Mouse (Mus musculus) midbrain, postnatal 0 days (tissue): ENCODE data around the gene Mtm1. TPM values are rescaled to one million over a fixed set of nuclear protein-coding genes. Genes with fewer than 3 reads are reported as not detected.

Source experiments
- ATAC-seq: fragments of 200-750 bp; cut with Nextera tagmentation; 2 replicates; pipeline ENCODE4 v1.8.0; 2017; ENCODE audit warnings: moderate number of reproducible peaks, mild to moderate bottlenecking, moderate TSS enrichment, moderate library complexity; ENCODE audit not compliant: low FRiP score
- DNase-seq: peaks from one replicate; pipeline ENCODE4 v3.0.0-alpha.2; 2015; ENCODE audit warnings: low spot score
- H3K27ac ChIP-seq: fragments of 300-500 bp; sonication (generic); 2 replicates; pipeline ENCODE4 v1.5.1; 2014; ENCODE audit warnings: low read depth, mild to moderate bottlenecking, low read length, mixed read lengths
- H3K27me3 ChIP-seq: fragments of 300-500 bp; sonication (generic); 2 replicates; pipeline ENCODE4 v1.6.1; 2014; ENCODE audit warnings: low read length, control low read depth, mixed read lengths; ENCODE audit not compliant: insufficient read depth
- H3K36me3 ChIP-seq: fragments of 300-500 bp; sonication (generic); 2 replicates; pipeline ENCODE4 v1.6.1; 2014; ENCODE audit warnings: low read length, control low read depth, mixed read lengths; ENCODE audit not compliant: insufficient read depth
- H3K4me1 ChIP-seq: fragments of 300-500 bp; sonication (generic); 2 replicates; pipeline ENCODE4 v1.6.1; 2014; ENCODE audit warnings: mild to moderate bottlenecking, control low read depth, antibody characterized with exemption, low read length, mixed read lengths; ENCODE audit not compliant: insufficient read depth
- H3K4me2 ChIP-seq: fragments of 300-500 bp; sonication (generic); 2 replicates; pipeline ENCODE4 v1.6.1; 2014; ENCODE audit warnings: low read depth, mild to moderate bottlenecking, low read length, mixed read lengths; ENCODE audit not compliant: poor library complexity, severe bottlenecking
- H3K4me3 ChIP-seq: fragments of 300-500 bp; sonication (generic); 2 replicates; pipeline ENCODE4 v1.5.1; 2014; ENCODE audit warnings: low read depth, mild to moderate bottlenecking, low read length, moderate library complexity
- H3K9ac ChIP-seq: fragments of 300-500 bp; sonication (generic); replicated peaks from 2 replicates; pipeline ENCODE4 v1.6.1; 2014; ENCODE audit warnings: mild to moderate bottlenecking, low read length, moderate library complexity, mixed read lengths; ENCODE audit not compliant: poor library complexity, severe bottlenecking
- H3K9me3 ChIP-seq: fragments of 300-500 bp; sonication (generic); 2 replicates; pipeline ENCODE4 v1.6.1; 2016; ENCODE audit warnings: low read length, control low read depth
- CTCF ChIP-seq: IDR thresholded peaks from 2 replicates; pipeline ENCODE4 v1.5.1; 2016; ENCODE audit warnings: antibody characterized with exemption, mild to moderate bottlenecking
- WGBS: fragments of 180-500 bp; shearing (Covaris S2); extraction: QIAGEN DNeasy Blood & Tissue Kit; methylation state at CpG from one replicate; pipeline ENCODE4 v1.1.7; 2014; 5-methylcytosine and 5-hydroxymethylcytosine counted together
- polyA plus RNA-seq: library from polyadenylated mRNA; unstranded; fragments of >200 nt; fragmentation: Nextera tagmentation; extraction: Ambion mirVana; gene quantifications from 2 replicates; pipeline ENCODE4 v1.2.1, GENCODE M21; 2015
- total RNA-seq: library from RNA; depleted of rRNA; stranded (reverse); fragments of >200 nt; gene quantifications from 2 replicates; pipeline ENCODE4 v1.2.3, GENCODE M21; 2014

Gene Mtm1
- total and polyA plus RNA-seq, 2 experiments from 2014 or later, result 4.1 TPM

DNA sequence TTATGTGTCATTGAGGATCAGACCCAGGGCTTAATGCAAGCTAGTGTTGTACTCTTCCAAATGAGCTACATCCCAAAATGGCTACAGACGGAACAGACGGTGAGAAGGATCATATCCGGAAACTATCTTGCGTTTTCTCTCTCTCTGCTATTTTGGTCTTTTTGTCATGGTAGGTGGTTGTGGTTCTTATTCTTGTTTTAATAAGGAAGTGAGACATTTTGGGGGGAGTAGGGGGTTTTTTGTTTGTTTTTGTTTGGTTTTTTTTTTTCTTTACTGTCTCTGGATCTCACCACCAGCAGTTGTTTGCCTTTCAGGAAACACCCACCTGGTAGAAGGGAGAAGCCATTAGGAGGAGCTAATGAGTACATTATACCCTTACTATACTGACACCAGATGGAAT is 50.3 kb downstream of the Mtm1 start:
- ATAC-seq, result no peak
- Histone ChIP-seq H3K27me3 (no peaks in the 10 kb centered on the region), H3K9ac (no peak overlapping the region), H3K9me3 (no peaks in the 10 kb centered on the region), H3K36me3 (no peaks in the 10 kb centered on the region), H3K27ac (no peak overlapping the region), H3K4me2 (no peak overlapping the region), H3K4me3 (no peak overlapping the region), H3K4me1 (no peaks in the 10 kb centered on the region)
- DNase-seq, result no peak
- 93% methylated on average over 4 of the region's 4 CpGs for WGBS
- no peak for TF ChIP-seq CTCF

DNA sequence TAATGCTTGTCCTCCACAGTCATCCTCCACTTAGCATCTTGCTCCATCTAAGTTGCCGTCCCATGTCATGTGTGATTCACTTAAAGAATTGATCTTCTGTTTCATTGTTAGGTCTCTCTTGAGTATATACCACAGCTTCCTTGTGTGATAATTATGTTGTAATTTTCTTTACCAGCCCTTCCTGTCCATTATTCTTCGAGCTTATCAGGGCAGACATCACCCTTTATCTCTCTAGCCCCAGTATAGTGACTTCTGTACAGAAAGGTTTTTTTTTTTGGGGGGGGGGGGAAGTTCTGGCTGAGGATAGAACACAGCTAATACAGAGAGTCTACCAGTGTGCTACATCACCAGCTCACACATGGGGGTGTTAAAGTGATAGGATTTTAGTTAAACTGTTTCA is 53.7 kb downstream of the Mtm1 start:
- H3K27ac ChIP-seq, result no peak overlapping the region
- H3K4me2 ChIP-seq, result no peak overlapping the region
- no peaks in the 10 kb centered on the region for H3K4me1 ChIP-seq
- no peaks in the 10 kb centered on the region for H3K9me3 ChIP-seq
- ATAC-seq, result no peak
- H3K27me3 ChIP-seq, result no peaks in the 10 kb centered on the region
- no peaks in the 10 kb centered on the region for H3K36me3 ChIP-seq
- no peak for TF ChIP-seq CTCF
- no peak for DNase-seq
- no peak overlapping the region for H3K4me3 ChIP-seq
- no peak overlapping the region for H3K9ac ChIP-seq
- WGBS, result 77% methylated on average over 2 of the region's 2 CpGs

DNA sequence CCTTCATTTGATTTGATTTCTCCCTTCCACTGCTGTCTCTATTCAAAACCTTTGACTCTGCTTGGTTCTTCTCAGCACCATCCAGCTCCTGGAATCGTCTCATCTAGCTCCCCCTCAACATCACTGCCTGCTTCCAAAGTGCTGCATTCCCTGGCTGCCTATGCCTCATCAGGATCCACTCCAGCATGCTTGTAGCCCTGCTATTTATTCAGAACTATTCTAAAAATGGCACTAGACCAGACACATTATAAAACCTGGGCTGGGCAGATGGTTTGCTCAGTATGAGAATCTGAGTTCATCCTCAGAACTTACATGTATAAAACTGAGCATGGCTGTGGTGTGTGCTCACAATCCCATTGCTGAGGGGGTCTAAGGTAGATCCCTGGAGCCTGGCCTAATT is 58.4 kb downstream of the Mtm1 start:
- no peak for ATAC-seq

DNA sequence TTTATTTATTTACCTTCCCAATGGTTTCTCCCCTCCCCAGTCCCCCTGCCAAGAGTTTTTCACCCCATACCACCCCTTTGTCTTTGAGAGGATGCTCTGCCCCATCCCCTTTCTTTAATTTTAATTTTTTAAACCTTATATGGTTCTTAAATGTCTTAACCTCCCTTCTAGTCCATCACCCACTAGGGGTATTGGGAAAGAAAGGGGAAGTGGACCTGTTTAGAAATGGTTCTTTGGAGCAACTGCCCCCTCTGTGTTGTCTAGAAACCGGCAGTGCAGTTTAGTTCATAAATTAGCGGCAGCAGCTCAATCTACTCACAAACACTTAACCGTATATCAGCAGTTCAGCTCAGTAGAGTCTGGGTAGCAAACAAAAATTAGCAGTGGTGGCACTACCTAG is 63.6 kb downstream of the Mtm1 start:
- no peak overlapping the region for H3K4me2 ChIP-seq
- H3K9me3 ChIP-seq, result no peaks in the 10 kb centered on the region
- no peak overlapping the region for H3K27ac ChIP-seq
- no peak overlapping the region for H3K9ac ChIP-seq
- no peaks in the 10 kb centered on the region for H3K36me3 ChIP-seq
- DNase-seq, result no peak
- no peaks in the 10 kb centered on the region for H3K4me1 ChIP-seq
- no peak overlapping the region for H3K4me3 ChIP-seq
- ATAC-seq, result no peak
- 97% methylated on average over 3 of the region's 3 CpGs for WGBS
- TF ChIP-seq CTCF, result no peak
- no peaks in the 10 kb centered on the region for H3K27me3 ChIP-seq

More for the DNA sequence above, 58.4 kb downstream of the Mtm1 start:
- no peak overlapping the region for H3K4me3 ChIP-seq
- TF ChIP-seq CTCF, result no peak
- H3K9ac ChIP-seq, result no peak overlapping the region
- no peaks in the 10 kb centered on the region for H3K36me3 ChIP-seq
- no peak for DNase-seq
- H3K9me3 ChIP-seq, result no peaks in the 10 kb centered on the region
- no peaks in the 10 kb centered on the region for H3K4me1 ChIP-seq
- no peak overlapping the region for H3K4me2 ChIP-seq
- no peaks in the 10 kb centered on the region for H3K27me3 ChIP-seq
- H3K27ac ChIP-seq, result no peak overlapping the region
- WGBS, result 71% methylated on average over 1 of the region's 1 CpGs

DNA sequence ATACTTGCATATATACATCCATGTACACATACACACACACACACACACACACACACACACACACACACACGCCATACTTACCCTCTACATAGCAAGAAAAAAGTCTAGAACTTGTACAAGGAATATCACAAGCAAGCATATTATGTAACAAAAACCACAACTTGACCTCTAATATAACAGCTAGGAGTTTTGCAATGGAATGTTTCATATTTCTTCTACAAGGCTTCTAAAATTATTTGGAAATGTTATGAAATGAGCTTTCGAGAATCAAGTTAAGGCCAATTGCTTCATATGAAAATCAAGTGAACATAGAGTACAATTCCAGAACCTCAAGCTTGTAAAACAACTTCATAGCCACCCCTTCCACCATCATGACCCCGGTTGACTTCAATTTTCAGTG is 74.9 kb downstream of the Mtm1 start:
- no peak overlapping the region for H3K9ac ChIP-seq
- H3K36me3 ChIP-seq, result no peaks in the 10 kb centered on the region
- H3K4me2 ChIP-seq, result no peak overlapping the region
- DNase-seq (no peak), ATAC-seq (no peak)
- no peaks in the 10 kb centered on the region for H3K4me1 ChIP-seq
- 85% methylated on average over 3 of the region's 3 CpGs for WGBS
- H3K4me3 ChIP-seq, result no peak overlapping the region
- no peaks in the 10 kb centered on the region for H3K9me3 ChIP-seq
- no peak for TF ChIP-seq CTCF
- no peaks in the 10 kb centered on the region for H3K27me3 ChIP-seq
- no peak overlapping the region for H3K27ac ChIP-seq

DNA sequence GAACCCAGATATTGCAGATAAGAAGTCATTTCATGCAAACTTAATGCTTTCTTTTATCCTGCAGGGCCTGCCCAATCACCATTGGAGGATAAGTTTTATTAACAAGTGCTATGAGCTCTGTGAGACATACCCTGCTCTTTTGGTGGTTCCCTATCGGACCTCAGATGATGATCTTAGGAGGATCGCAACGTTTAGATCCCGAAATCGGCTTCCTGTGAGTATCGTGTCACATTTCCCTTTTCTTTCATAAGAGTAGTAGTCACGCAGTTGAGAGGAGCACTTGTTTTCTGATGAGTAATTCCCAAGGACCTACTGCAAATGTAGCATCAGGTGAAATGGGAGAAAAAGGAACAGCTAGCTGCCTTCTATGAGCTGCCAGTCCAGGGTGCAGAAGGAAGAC is 76.5 kb downstream of the Mtm1 start:
- Histone ChIP-seq H3K4me3 (no peak overlapping the region), H3K36me3 (no peaks in the 10 kb centered on the region), H3K4me1 (no peaks in the 10 kb centered on the region), H3K27ac (no peak overlapping the region), H3K9me3 (no peaks in the 10 kb centered on the region), H3K9ac (no peak overlapping the region), H3K27me3 (no peaks in the 10 kb centered on the region), H3K4me2 (no peak overlapping the region)
- TF ChIP-seq CTCF, result no peak
- DNase-seq (no peak), ATAC-seq (no peak)
- WGBS, result 93% methylated on average over 7 of the region's 7 CpGs

DNA sequence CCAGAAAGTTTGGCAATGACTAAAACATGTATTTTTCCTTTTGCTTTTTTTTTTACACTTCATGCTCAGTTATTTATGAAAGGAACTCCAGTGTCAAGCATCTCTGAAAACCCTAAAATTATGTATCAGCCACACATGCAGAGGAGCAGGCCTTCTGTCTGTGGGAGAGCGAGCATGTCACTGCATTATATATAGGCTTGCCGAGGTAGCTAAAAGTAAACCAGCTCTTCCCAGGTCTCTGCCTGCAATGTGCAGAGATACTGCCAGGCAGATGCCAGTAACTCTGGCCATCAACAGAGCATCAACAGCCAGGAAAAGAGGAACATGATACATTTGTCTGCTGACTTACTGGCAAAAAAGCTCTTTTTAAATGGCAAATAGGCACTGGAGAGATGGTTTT is 83.6 kb downstream of the Mtm1 start:
- no peak for ATAC-seq
- no peak for DNase-seq
- Histone ChIP-seq H3K36me3 (no peaks in the 10 kb centered on the region), H3K4me2 (no peak overlapping the region), H3K9me3 (no peaks in the 10 kb centered on the region), H3K27ac (no peak overlapping the region), H3K9ac (no peak overlapping the region), H3K4me3 (no peak overlapping the region), H3K27me3 (no peaks in the 10 kb centered on the region), H3K4me1 (no peaks in the 10 kb centered on the region)
- TF ChIP-seq CTCF, result no peak
- 91% methylated on average over 2 of the region's 2 CpGs for WGBS
